Mouse (Mus musculus): ENCODE data around the gene Hist1h2bm.

Gene Hist1h2bm

GRCm38 (mm10) chr13:21721757-21722372, at the start of gene Hist1h2bm:
Gene Hist1h2bm (plus strand): TSS chr13:21722044.
- peak; percentile 96 for DNase-seq (ENCODE audit: low spot score)

GRCm38 (mm10) chr13:21677305-21677704, 44.5 kb upstream of the Hist1h2bm start, which contains the start of gene Olfr1360:
Gene Olfr1360 (minus strand): TSS chr13:21677405.
- no peak for DNase-seq (ENCODE audit: low spot score)

- DNase-seq (ENCODE audit: low spot score): no peak
Observed at GRCm38 (mm10) chr13:21697811-21698210, 24.0 kb upstream of the Hist1h2bm start, which contains the start of gene Olfr1359. Gene Olfr1359 (plus strand): TSS chr13:21698111.

- DNase-seq (ENCODE audit: low spot score): no peak
Observed at GRCm38 (mm10) chr13:21706669-21707068, 15.2 kb upstream of the Hist1h2bm start.

GRCm38 (mm10) chr13:21710031-21710711, 11.7 kb upstream of the Hist1h2bm start:
- DNase-seq (ENCODE audit: low spot score): peak; percentile 91

- peak; percentile 78 for DNase-seq (ENCODE audit: low spot score)
Observed at GRCm38 (mm10) chr13:21710821-21711525, 10.9 kb upstream of the Hist1h2bm start.

DNA sequence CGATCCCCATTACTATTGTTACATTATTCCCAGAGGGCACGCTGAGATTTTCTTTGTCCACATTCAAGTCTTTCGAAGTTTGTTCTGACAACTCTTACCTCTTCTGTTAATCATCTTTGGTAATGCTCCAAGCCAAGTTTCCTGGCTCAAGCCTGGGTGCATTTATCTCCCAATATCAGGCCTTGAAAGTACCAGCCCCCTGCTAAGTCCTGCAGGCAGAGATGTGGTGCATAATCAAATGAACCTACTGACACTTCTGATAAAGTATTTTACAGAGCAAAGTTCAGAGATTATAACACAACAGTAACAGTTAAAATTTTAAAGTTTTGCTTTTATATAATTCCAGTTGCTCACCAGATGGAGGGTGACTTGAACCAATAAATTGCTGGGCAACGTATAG, 10.1 kb upstream of the Hist1h2bm start:
- no peak for DNase-seq (ENCODE audit: low spot score)

DNA sequence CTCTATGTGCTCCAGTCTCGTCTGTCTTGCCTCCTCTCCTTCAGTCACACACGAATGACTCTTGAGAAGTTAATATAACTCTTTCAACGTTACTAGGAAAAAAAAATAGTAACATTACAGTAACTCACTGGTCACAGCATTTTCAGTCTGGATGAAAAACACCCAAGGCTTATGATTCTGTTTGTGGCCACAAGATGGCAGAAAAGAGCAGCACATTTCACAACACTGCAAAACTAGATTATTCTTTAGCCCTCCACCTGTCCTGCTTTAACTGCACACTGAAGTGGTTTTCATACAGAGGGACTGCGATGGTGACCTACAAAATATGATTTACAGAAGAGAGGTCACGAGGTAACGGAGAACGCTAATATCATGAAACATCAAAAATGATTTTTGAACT, 7.1 kb upstream of the Hist1h2bm start:
- DNase-seq (ENCODE audit: low spot score): peak; percentile 82

GRCm38 (mm10) chr13:21715131-21715863, 6.5 kb upstream of the Hist1h2bm start:
- DNase-seq (ENCODE audit: low spot score): peak; percentile 62

GRCm38 (mm10) chr13:21715864-21716539, 5.8 kb upstream of the Hist1h2bm start, which contains the start of the genes Hist1h2bl and Hist1h2ai:
Gene Hist1h2bl (minus strand): TSS chr13:21716143.
Gene Hist1h2ai (plus strand): TSS chr13:21716422.
- peak; percentile 96 for DNase-seq (ENCODE audit: low spot score)

DNA sequence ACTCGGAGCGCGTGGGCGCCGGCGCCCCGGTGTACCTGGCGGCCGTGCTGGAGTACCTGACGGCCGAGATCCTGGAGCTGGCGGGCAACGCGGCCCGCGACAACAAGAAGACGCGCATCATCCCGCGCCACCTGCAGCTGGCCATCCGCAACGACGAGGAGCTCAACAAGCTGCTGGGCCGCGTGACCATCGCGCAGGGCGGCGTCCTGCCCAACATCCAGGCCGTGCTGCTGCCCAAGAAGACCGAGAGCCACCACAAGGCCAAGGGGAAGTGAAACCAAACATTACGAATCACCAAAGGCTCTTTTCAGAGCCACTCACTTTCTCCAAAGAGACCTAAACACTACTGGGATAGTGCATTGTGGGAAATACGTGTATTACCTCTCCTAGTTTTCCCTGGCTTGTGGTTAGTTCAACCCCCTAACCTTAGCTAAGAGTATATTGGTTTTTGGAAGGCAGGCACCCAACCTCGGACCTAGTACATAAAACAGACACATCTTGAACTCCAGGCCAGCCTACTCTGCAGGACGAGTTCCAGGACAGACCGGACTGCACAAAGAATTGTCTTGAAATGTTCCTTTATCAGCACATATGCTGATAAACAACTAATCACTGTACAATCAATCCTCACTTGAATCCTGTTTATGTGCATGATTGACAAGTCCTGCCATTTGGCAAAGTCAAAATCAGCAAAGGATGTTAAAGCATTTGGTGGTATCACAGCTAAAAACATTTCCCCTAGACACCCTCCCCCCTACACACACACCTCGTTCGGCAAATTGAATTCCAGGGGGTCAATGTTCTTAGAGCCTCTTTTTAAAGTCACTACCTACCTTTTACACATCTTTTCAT, 5.1 kb upstream of the Hist1h2bm start:
- peak; percentile 77 for DNase-seq (ENCODE audit: low spot score)

GRCm38 (mm10) chr13:21717397-21718357, 4.2 kb upstream of the Hist1h2bm start, which contains the start of gene Hist1h3h:
Gene Hist1h3h (plus strand): TSS chr13:21717659.
- DNase-seq (ENCODE audit: low spot score): peak; percentile 90

GRCm38 (mm10) chr13:21718381-21719080, 3.3 kb upstream of the Hist1h2bm start:
- DNase-seq (ENCODE audit: low spot score): peak; percentile 67

DNA sequence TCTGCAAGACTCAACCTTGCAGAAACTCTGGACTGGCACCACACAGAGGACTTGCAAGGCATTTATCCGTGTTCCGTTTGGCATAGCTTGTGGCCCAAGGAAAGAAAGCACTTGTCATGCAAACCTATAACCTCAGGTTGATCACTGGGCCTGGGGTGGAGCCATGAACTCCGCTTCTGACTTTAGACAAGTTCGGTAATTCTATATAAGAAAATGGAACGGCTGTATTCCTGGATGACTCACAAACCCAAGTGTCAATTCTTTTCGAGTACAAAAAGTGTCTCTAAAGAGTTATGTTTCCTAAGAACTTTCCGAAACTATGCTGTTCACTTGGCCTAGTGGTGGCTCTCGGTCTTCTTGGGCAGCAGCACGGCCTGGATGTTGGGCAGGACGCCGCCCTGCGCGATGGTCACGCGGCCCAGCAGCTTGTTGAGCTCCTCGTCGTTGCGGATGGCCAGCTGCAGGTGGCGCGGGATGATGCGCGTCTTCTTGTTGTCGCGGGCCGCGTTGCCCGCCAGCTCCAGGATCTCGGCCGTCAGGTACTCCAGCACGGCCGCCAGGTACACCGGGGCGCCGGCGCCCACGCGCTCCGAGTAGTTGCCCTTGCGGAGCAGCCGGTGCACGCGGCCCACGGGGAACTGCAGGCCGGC, 612 bp upstream of the Hist1h2bm start:
- DNase-seq (ENCODE audit: low spot score): peak; percentile 38

GRCm38 (mm10) chr13:21722373-21722925, 605 bp downstream of the Hist1h2bm start:
- peak; percentile 75 for DNase-seq (ENCODE audit: low spot score)

GRCm38 (mm10) chr13:21722993-21723836, 1.4 kb downstream of the Hist1h2bm start:
- peak; percentile 57 for DNase-seq (ENCODE audit: low spot score)
